Mouse (Mus musculus) forebrain, embryonic 15.5 days (tissue): ENCODE results near the gene Fibp. TPM values are rescaled to one million over a fixed set of nuclear protein-coding genes. Genes with fewer than 3 reads are reported as not detected.

Experiments
- ATAC-seq: fragments of 200-750 bp; cut with Nextera tagmentation; replicated peaks from 2 replicates; pipeline ENCODE4 v1.8.0; 2017; ENCODE audit warnings: mild to moderate bottlenecking, moderate TSS enrichment, moderate library complexity
- H3K27ac ChIP-seq: fragments of 300-500 bp; sonication (generic); replicated peaks from 2 replicates; pipeline ENCODE4 v1.5.1; 2015; ENCODE audit warnings: mild to moderate bottlenecking, inconsistent platforms
- H3K27me3 ChIP-seq: fragments of 300-500 bp; sonication (generic); 2 replicates; pipeline ENCODE4 v1.6.1; 2015; ENCODE audit warnings: inconsistent platforms
- H3K36me3 ChIP-seq: fragments of 300-500 bp; sonication (generic); 2 replicates; pipeline ENCODE4 v1.6.1; 2015; ENCODE audit warnings: mild to moderate bottlenecking, inconsistent platforms
- H3K4me1 ChIP-seq: fragments of 300-500 bp; sonication (generic); 2 replicates; pipeline ENCODE4 v1.6.1; 2015; ENCODE audit warnings: inconsistent platforms
- H3K4me2 ChIP-seq: fragments of 300-500 bp; sonication (generic); replicated peaks from 2 replicates; pipeline ENCODE4 v1.6.1; 2015; ENCODE audit warnings: mild to moderate bottlenecking, inconsistent platforms
- H3K4me3 ChIP-seq: fragments of 300-500 bp; sonication (generic); 2 replicates; pipeline ENCODE4 v1.5.1; 2015; ENCODE audit warnings: mild to moderate bottlenecking, inconsistent platforms
- H3K9ac ChIP-seq: fragments of 300-500 bp; sonication (generic); replicated peaks from 2 replicates; pipeline ENCODE4 v1.6.1; 2015; ENCODE audit warnings: mild to moderate bottlenecking, inconsistent platforms
- H3K9me3 ChIP-seq: fragments of 300-500 bp; sonication (generic); 2 replicates; pipeline ENCODE4 v1.6.1; 2016; ENCODE audit warnings: inconsistent platforms
- WGBS: fragments of 180-500 bp; shearing (Covaris S2); methylation state at CpG from one replicate; pipeline ENCODE4 v1.1.7; 2015; ENCODE audit warnings: mixed read lengths; 5-methylcytosine and 5-hydroxymethylcytosine counted together
- polyA plus RNA-seq: library from polyadenylated mRNA; unstranded; fragments of >200 nt; fragmentation: Nextera tagmentation; extraction: Ambion mirVana; gene quantifications from 2 replicates; pipeline ENCODE4 v1.2.1, GENCODE M21; 2015

The Fibp gene
- polyA plus RNA-seq, 1 experiment from 2014 or later: 184 TPM

- no peak for ATAC-seq
- Histone ChIP-seq H3K4me3 (no peak overlapping the region), H3K4me2 (no peak overlapping the region)
Measured at GRCm38 (mm10) chr19:5433951-5434350, 26.5 kb upstream of the Fibp start.

GRCm38 (mm10) chr19:5444371-5444908, 16.0 kb upstream of the Fibp start:
- no peak for ATAC-seq
- WGBS: 68% methylated on average over 9 of the region's 9 CpGs
- Histone ChIP-seq H3K4me2 (no peak overlapping the region), H3K4me3 (no peak overlapping the region), H3K9me3 (no peaks in the 10 kb centered on the region), H3K4me1 (peaks cover 18% of the 10 kb centered on the region), H3K9ac (no peak overlapping the region), H3K27me3 (peaks cover 42% of the 10 kb centered on the region), H3K36me3 (no peaks in the 10 kb centered on the region), H3K27ac (no peak overlapping the region)

More at GRCm38 (mm10) chr19:5433951-5434350, 26.5 kb upstream of the Fibp start:
- H3K27me3 ChIP-seq: 0 out of 2 replicates have a peak, but pooled peaks cover 3% of the 10 kb centered on the region
- H3K9ac ChIP-seq: no peak overlapping the region
- H3K27ac ChIP-seq: no peak overlapping the region
- peaks cover 5% of the 10 kb centered on the region for H3K4me1 ChIP-seq
- H3K9me3 ChIP-seq: no peaks in the 10 kb centered on the region
- WGBS: 73% methylated on average over 7 of the region's 7 CpGs
- no peaks in the 10 kb centered on the region for H3K36me3 ChIP-seq

GRCm38 (mm10) chr19:5444954-5445353, 15.5 kb upstream of the Fibp start:
- Histone ChIP-seq H3K9ac (no peak overlapping the region), H3K4me3 (no peak overlapping the region), H3K4me2 (no peak overlapping the region), H3K36me3 (no peaks in the 10 kb centered on the region), H3K27ac (no peak overlapping the region), H3K9me3 (no peaks in the 10 kb centered on the region), H3K27me3 (peaks cover 47% of the 10 kb centered on the region), H3K4me1 (peaks cover 18% of the 10 kb centered on the region)
- ATAC-seq: no peak
- 49% methylated on average over 7 of the region's 7 CpGs for WGBS

- H3K9me3 ChIP-seq: no peaks in the 10 kb centered on the region
- peaks cover 54% of the 10 kb centered on the region for H3K27me3 ChIP-seq
- H3K9ac ChIP-seq: no peak overlapping the region
- H3K36me3 ChIP-seq: no peaks in the 10 kb centered on the region
- WGBS: 90% methylated on average over 5 of the region's 5 CpGs
- peaks cover 18% of the 10 kb centered on the region for H3K4me1 ChIP-seq
- no peak overlapping the region for H3K4me2 ChIP-seq
- no peak overlapping the region for H3K27ac ChIP-seq
- ATAC-seq: no peak
- no peak overlapping the region for H3K4me3 ChIP-seq
Measured at GRCm38 (mm10) chr19:5445747-5446146, 14.7 kb upstream of the Fibp start.

- no peaks in the 10 kb centered on the region for H3K36me3 ChIP-seq
- 2% methylated on average over 69 of the region's 70 CpGs for WGBS
- peak within 1 kb of the TSS; percentile 38 for H3K9ac ChIP-seq
- H3K4me2 ChIP-seq: peak within 1 kb of the TSS; percentile 96
- H3K4me3 ChIP-seq: peak within 1 kb of the TSS; percentile 52
- no peaks in the 10 kb centered on the region for H3K9me3 ChIP-seq
- no peak within 1 kb of the TSS for H3K27ac ChIP-seq
- peaks cover 18% of the 10 kb centered on the region for H3K4me1 ChIP-seq
- ATAC-seq: peak; percentile 73
- H3K27me3 ChIP-seq: peaks cover 54% of the 10 kb centered on the region
Measured at GRCm38 (mm10) chr19:5447515-5448353, 12.7 kb upstream of the Fibp start, which contains the start of gene Fosl1. Fosl1 (plus strand) TSS chr19:5447547.

GRCm38 (mm10) chr19:5448354-5449150, 11.9 kb upstream of the Fibp start:
- ATAC-seq: no peak
- H3K27me3 ChIP-seq: peaks cover 54% of the 10 kb centered on the region
- H3K4me2 ChIP-seq: peak overlapping the region; percentile 96

GRCm38 (mm10) chr19:5449673-5450072, 10.7 kb upstream of the Fibp start:
- ATAC-seq: no peak
- no peak overlapping the region for H3K4me3 ChIP-seq
- H3K27ac ChIP-seq: no peak overlapping the region
- peaks cover 20% of the 10 kb centered on the region for H3K4me1 ChIP-seq
- H3K9me3 ChIP-seq: no peaks in the 10 kb centered on the region
- peaks cover 52% of the 10 kb centered on the region for H3K27me3 ChIP-seq
- H3K9ac ChIP-seq: no peak overlapping the region
- H3K36me3 ChIP-seq: 0 out of 2 replicates have a peak, but pooled peaks cover 3% of the 10 kb centered on the region
- WGBS: 82% methylated on average over 3 of the region's 3 CpGs
- no peak overlapping the region for H3K4me2 ChIP-seq

More at GRCm38 (mm10) chr19:5448354-5449150, 11.9 kb upstream of the Fibp start:
- peak overlapping the region; percentile 52 for H3K4me3 ChIP-seq
- no peaks in the 10 kb centered on the region for H3K36me3 ChIP-seq
- H3K4me1 ChIP-seq: peaks cover 18% of the 10 kb centered on the region
- 9% methylated on average over 36 of the region's 36 CpGs for WGBS
- H3K27ac ChIP-seq: no peak overlapping the region
- no peak overlapping the region for H3K9ac ChIP-seq
- H3K9me3 ChIP-seq: no peaks in the 10 kb centered on the region

GRCm38 (mm10) chr19:5451766-5452165, 8.6 kb upstream of the Fibp start:
- Histone ChIP-seq H3K9ac (no peak overlapping the region), H3K9me3 (no peaks in the 10 kb centered on the region), H3K4me1 (peaks cover 39% of the 10 kb centered on the region), H3K27ac (no peak overlapping the region), H3K27me3 (peaks cover 39% of the 10 kb centered on the region), H3K4me3 (no peak overlapping the region), H3K36me3 (0 out of 2 replicates have a peak, but pooled peaks cover 3% of the 10 kb centered on the region), H3K4me2 (no peak overlapping the region)
- ATAC-seq: no peak
- WGBS: 84% methylated on average over 6 of the region's 6 CpGs

- 76% methylated on average over 12 of the region's 12 CpGs for WGBS
- no peaks in the 10 kb centered on the region for H3K9me3 ChIP-seq
- H3K27ac ChIP-seq: no peak overlapping the region
- H3K9ac ChIP-seq: peak overlapping the region; percentile 68; the same call in 1 of the 2 replicates
- peak overlapping the region; percentile 94 for H3K4me2 ChIP-seq
- ATAC-seq: no peak
- 0 out of 2 replicates have a peak overlapping the region, but pooled peaks have one; percentile 59 for H3K4me3 ChIP-seq
- H3K27me3 ChIP-seq: peaks cover 15% of the 10 kb centered on the region
- H3K36me3 ChIP-seq: 0 out of 2 replicates have a peak, but pooled peaks cover 3% of the 10 kb centered on the region
- peaks cover 35% of the 10 kb centered on the region for H3K4me1 ChIP-seq
Measured at GRCm38 (mm10) chr19:5455037-5455436, 5.4 kb upstream of the Fibp start.

- peaks cover 37% of the 10 kb centered on the region for H3K4me1 ChIP-seq
- peaks cover 10% of the 10 kb centered on the region; the same call in 1 of the 2 replicates for H3K27me3 ChIP-seq
- H3K4me3 ChIP-seq: peak overlapping the region; percentile 59
- 0 out of 2 replicates have a peak, but pooled peaks cover 3% of the 10 kb centered on the region for H3K36me3 ChIP-seq
- H3K27ac ChIP-seq: no peak overlapping the region; the same call in 1 of the 2 replicates
- no peak for ATAC-seq
- peak overlapping the region; percentile 94 for H3K4me2 ChIP-seq
- H3K9me3 ChIP-seq: no peaks in the 10 kb centered on the region
- H3K9ac ChIP-seq: peak overlapping the region; percentile 68
- 60% methylated on average over 8 of the region's 8 CpGs for WGBS
Measured at GRCm38 (mm10) chr19:5455568-5455967, 4.8 kb upstream of the Fibp start.

- H3K4me2 ChIP-seq: peak overlapping the region; percentile 94
- peaks cover 43% of the 10 kb centered on the region for H3K4me1 ChIP-seq
- H3K9ac ChIP-seq: peak overlapping the region; percentile 68
- peak overlapping the region; percentile 94 for H3K27ac ChIP-seq
- peak overlapping the region; percentile 59 for H3K4me3 ChIP-seq
- no peak for ATAC-seq
- 0 out of 2 replicates have a peak, but pooled peaks cover 9% of the 10 kb centered on the region for H3K27me3 ChIP-seq
- 4% methylated on average over 26 of the region's 26 CpGs for WGBS
- no peaks in the 10 kb centered on the region for H3K9me3 ChIP-seq
- H3K36me3 ChIP-seq: 0 out of 2 replicates have a peak, but pooled peaks cover 3% of the 10 kb centered on the region
Measured at GRCm38 (mm10) chr19:5456241-5456921, 4.0 kb upstream of the Fibp start.
